Mouse (Mus musculus) heart, adult 18-20 months (tissue): ENCODE data around the gene Slc11a2. TPM values are rescaled to one million over a fixed set of nuclear protein-coding genes. Genes with fewer than 3 reads are reported as not detected.
"Not testable (repeated sequence)": the region's sequence is repeated elsewhere in the genome, so short reads cannot be mapped to it uniquely, and the experiment has no call there.

Experiments
- DNase-seq, 2 experiments: peaks; one replicate each; pipeline ENCODE4 v3.0.0; 2021 to 2022; ENCODE audit warnings: mixed read lengths in 1 of 2
- total RNA-seq, 2 experiments: library from RNA; stranded (reverse); gene quantifications; 2 replicates each; pipeline ENCODE4 v1.2.3; 2021

Slc11a2 gene
- total RNA-seq, 2 experiments from 2014 or later, result 37.8 to 44.5 TPM

DNA sequence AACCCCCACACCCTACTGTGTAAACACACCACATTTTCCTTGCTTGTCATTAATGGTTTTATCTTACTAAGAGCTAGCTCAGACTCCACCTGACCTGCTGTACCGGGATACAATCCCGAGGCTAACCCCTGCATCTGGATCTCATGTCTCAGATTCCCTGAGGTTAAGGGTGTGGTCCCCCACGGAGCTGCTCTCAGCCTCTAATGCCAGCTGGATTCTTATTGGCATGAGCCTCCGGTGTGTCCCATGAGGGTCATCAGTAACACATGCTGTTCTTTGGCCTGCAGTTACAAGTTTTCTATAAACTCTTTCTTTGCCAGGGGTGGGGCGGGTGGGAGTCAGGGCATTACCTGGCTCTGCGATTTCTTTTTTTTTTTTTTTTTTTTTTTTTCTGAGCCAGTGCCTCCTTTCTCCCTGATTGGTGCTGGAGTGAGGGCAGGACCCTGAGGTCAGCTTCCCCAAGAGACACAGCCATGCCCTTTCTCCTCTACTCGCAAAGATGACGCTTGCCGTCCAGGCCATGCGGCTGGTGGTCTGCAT, 72.1 kb downstream of the Slc11a2 start, which contains the start of the genes Methig1 and Mettl7a2:
Methig1 (plus strand) TSS at position 439 of the 540 bp plus-strand sequence.
Mettl7a2 (plus strand) TSS at position 490 of the 540 bp plus-strand sequence.
- no peak for DNase-seq

DNA sequence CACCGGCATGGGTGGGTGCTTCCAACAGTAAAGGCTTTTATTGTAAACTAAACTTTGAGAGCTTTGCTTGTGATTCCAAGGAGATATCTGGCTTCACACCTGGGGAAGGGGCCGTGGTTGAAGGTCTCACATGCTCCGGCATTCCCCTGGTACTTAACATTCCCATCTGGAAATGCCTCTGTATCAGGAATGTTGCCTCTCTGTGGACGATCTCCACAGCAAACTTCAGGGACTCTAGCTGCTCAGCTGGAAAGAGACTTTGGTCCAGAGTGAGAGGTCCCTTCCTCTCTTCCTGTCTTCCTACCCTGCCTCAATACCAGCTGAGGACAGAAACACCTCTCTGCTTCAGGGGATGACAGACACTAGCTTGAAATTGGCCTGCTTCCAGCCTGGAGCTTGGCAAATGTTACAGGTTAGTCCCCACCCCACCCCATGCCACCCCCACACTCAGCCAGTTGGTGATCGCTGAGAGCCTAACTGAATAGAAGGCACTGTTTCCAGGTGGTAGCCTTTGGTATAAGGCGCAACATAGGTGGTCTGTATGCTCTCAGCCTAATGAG, 73.3 kb downstream of the Slc11a2 start:
- no peak for DNase-seq

DNA sequence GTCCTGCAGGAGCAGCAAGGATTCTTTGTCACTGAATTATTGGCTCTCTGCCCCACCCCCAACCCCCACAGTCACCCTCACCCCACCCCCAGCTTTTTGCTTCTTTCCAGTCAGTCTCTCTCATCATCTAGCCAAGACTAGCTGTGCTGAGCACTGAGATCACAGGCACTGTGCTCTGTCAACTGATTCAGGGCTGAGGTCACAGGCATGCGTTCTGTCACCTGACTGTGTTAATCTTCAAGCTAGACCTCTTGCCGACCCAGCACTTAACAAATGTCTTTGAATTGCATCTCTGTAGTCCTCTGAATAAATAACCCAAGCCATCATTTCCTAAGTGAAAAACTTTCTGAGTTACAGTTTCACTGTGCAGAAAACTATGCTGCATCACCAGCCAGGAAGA, 75.4 kb downstream of the Slc11a2 start:
- DNase-seq, result no peak

DNA sequence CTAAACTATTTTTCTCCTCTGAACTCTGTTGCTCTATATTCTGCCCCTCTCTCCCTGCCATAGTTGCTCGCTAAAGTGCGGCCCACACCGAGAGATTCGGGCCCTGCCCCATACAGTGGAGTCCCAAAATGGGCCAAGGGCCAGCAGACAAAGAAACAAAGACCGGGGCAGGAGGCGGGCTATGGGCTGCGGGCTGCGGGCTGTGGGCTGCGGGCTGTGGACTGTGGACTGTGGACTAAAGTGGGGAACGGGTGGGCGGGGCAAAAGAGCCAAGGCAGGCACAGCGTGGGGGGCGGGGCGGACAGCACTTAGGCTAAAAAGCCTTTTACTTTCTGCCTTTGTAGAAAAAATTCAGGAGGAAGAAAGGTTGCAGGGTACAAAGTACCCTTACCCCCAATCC, 78.1 kb downstream of the Slc11a2 start:
- no peak for DNase-seq

DNA sequence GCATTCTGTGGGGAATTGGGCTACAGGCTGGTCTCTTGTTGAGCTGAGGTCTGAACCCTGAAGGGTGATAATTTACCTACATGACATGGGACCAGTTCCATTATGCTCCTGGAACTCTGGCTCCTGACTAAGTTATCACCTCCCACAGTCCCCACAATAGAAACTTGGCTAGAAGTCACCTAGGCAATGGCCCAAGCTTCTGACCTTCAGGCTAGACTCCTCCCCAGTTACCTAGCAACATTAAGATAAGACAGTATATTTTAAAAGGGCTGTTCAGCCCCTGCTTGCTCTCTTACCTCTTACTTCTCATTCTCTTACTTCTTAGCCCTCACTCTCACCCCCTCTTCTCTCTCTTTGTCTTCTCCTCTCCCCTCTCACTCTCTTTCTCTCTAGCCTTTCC, 79.4 kb downstream of the Slc11a2 start:
- peak; percentile 64 to 79 for DNase-seq

DNA sequence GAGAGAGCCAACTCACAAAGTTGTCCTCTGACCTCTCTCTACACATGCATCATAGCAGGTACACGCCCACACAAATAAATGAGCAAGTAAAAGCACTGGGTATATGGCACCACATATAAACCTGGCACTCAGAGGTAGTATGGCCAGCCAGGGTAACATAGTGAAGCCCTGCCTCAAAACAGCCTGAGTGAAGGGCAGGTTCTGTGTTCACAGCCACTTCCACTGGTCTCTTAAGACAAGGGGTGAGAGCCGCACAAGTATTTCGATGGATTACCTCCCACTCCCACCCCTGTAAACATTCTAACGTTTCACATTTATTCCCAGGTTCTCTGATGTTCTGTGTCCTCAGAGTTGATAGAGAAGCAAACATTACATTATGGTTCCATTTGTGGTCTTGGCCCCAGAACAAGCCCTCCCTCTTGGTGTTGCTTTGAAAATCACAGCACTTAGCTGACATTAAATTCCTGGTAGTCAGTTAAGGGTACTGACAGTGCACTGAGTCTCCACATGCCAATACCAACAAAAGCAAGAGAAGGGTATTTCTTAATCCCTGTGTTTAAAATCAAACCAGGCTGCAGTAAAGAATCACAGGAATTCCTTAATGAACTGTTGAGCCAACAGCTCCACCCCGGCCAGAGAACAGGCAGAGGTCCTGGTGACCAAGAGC, 83.4 kb downstream of the Slc11a2 start:
- DNase-seq, result not testable (repeated sequence)

Other genes with a start within 250 kb of the Slc11a2 start
- 10 to 100 TPM; 52.5 to 53.5 TPM for gene Atf1, start 197.3 kb downstream of the Slc11a2 start, total RNA-seq
- gene Tmprss12, start 144.2 kb downstream of the Slc11a2 start, total RNA-seq, result not detected
- 10 to 100 TPM; 46.0 to 60.5 TPM for gene Mettl7a1, start 120.9 kb downstream of the Slc11a2 start, total RNA-seq
- under 1 TPM in 1 of 2 experiments, not detected in 1; 0.18 TPM for gene Mettl7a3, start 90.1 kb downstream of the Slc11a2 start, total RNA-seq
- gene Methig1, start 71.9 kb downstream of the Slc11a2 start, total RNA-seq, result not detected
- 1 to 10 TPM; 1.1 to 1.5 TPM for gene Mettl7a2, start 71.9 kb downstream of the Slc11a2 start, total RNA-seq
- not detected for gene Higd1c, start 60.5 kb downstream of the Slc11a2 start, total RNA-seq
- not detected for gene Gm5475, start 2.9 kb downstream of the Slc11a2 start, total RNA-seq
- gene Letmd1, start 44.0 kb upstream of the Slc11a2 start, total RNA-seq, result 10 to 100 TPM; 10.2 to 23.2 TPM
- gene Csrnp2, start 70.4 kb upstream of the Slc11a2 start, total RNA-seq, result 1 to 10 TPM; 1.9 to 2.6 TPM
- gene Tfcp2, start 126.9 kb upstream of the Slc11a2 start, total RNA-seq, result 10 to 100 TPM; 11.3 to 14.7 TPM
- gene Pou6f1, start 174.9 kb upstream of the Slc11a2 start, total RNA-seq, result 10 to 100 TPM; 11.1 to 14.2 TPM
- 100 to 1,000 TPM; 152 to 194 TPM for gene Dazap2, start 190.3 kb upstream of the Slc11a2 start, total RNA-seq
- gene Smagp, start 211.9 kb upstream of the Slc11a2 start, total RNA-seq, result 10 to 100 TPM; 11.3 to 18.5 TPM
- gene Bin2, start 244.5 kb upstream of the Slc11a2 start, total RNA-seq, result 1 to 10 TPM; 1.6 to 5.1 TPM